Mouse (Mus musculus) thymus, adult 2 months (tissue): ENCODE data around the gene Zfr2.

Source experiments
- CTCF ChIP-seq: fragments of 200-500 bp; IDR thresholded peaks from 2 replicates; pipeline ENCODE4 v1.5.1; 2012; ENCODE audit warnings: mild to moderate bottlenecking, control low read depth, low read length, moderate library complexity, borderline replicate concordance; ENCODE audit not compliant: control insufficient read depth, poor library complexity, insufficient read depth; ENCODE audit errors: extremely low read depth
- POLR2A ChIP-seq: fragments of 200-500 bp; IDR thresholded peaks from 2 replicates; pipeline ENCODE4 v1.6.1; 2012; ENCODE audit warnings: mild to moderate bottlenecking, low read length, control low read depth, moderate library complexity; ENCODE audit not compliant: control insufficient read depth, poor library complexity, insufficient read depth; ENCODE audit errors: extremely low read depth

- TF ChIP-seq POLR2A (no peak), CTCF (no peak)
Observed at GRCm38 (mm10) chr10:81252424-81253419, 19.8 kb downstream of the Zfr2 start, which contains the start of gene Matk.
